Mouse (Mus musculus) hindbrain, embryonic 16.5 days (tissue): ENCODE results near the gene Rprd1b. TPM values are rescaled to one million over a fixed set of nuclear protein-coding genes. Genes with fewer than 3 reads are reported as not detected.
A peak's percentile ranks its signal among the peaks of the same experiment; 100 is the strongest.
"Not testable (repeated sequence)": the region's sequence is repeated elsewhere in the genome, so short reads cannot be mapped to it uniquely, and the experiment has no call there.

Source experiments
- ATAC-seq: fragments of 200-750 bp; cut with Nextera tagmentation; 2 replicates; pipeline ENCODE4 v1.8.0; 2017; ENCODE audit warnings: moderate TSS enrichment, moderate library complexity
- H3K27ac ChIP-seq: fragments of 300-500 bp; sonication (generic); 2 replicates; pipeline ENCODE4 v1.5.1; 2014; ENCODE audit warnings: low read depth, mild to moderate bottlenecking, control low read depth, low read length, moderate library complexity
- H3K27me3 ChIP-seq: fragments of 300-500 bp; sonication (generic); replicated peaks from 2 replicates; pipeline ENCODE4 v1.6.1; 2014; ENCODE audit warnings: low read length; ENCODE audit not compliant: control insufficient read depth, insufficient read depth
- H3K36me3 ChIP-seq: fragments of 300-500 bp; sonication (generic); 2 replicates; pipeline ENCODE4 v1.6.1; 2014; ENCODE audit warnings: mild to moderate bottlenecking, low read length, moderate library complexity, mixed read lengths; ENCODE audit not compliant: control insufficient read depth, insufficient read depth
- H3K4me1 ChIP-seq: fragments of 300-500 bp; sonication (generic); 2 replicates; pipeline ENCODE4 v1.6.1; 2014; ENCODE audit warnings: low read depth, low read length; ENCODE audit not compliant: control insufficient read depth, insufficient read depth
- H3K4me2 ChIP-seq: fragments of 300-500 bp; sonication (generic); 2 replicates; pipeline ENCODE4 v1.6.1; 2014; ENCODE audit warnings: mild to moderate bottlenecking, low read length, control low read depth, moderate library complexity
- H3K4me3 ChIP-seq: fragments of 300-500 bp; sonication (generic); 2 replicates; pipeline ENCODE4 v1.5.1; 2014; ENCODE audit warnings: mild to moderate bottlenecking, low read length, control low read depth, moderate library complexity
- H3K9ac ChIP-seq: fragments of 300-500 bp; sonication (generic); 2 replicates; pipeline ENCODE4 v1.6.1; 2014; ENCODE audit warnings: low read depth, mild to moderate bottlenecking, control low read depth, low read length, moderate library complexity
- H3K9me3 ChIP-seq: fragments of 300-500 bp; sonication (generic); 2 replicates; pipeline ENCODE4 v1.6.1; 2014; ENCODE audit warnings: mild to moderate bottlenecking, low read length, moderate library complexity; ENCODE audit not compliant: control insufficient read depth
- WGBS: fragments of 180-500 bp; shearing (Covaris S2); extraction: QIAGEN DNeasy Blood & Tissue Kit; methylation state at CpG from one replicate; pipeline ENCODE4 v1.1.7; 2014; 5-methylcytosine and 5-hydroxymethylcytosine counted together
- polyA plus RNA-seq: library from polyadenylated mRNA; unstranded; fragments of >200 nt; fragmentation: Nextera tagmentation; extraction: Ambion mirVana; gene quantifications from 2 replicates; pipeline ENCODE4 v1.2.1, GENCODE M21; 2015

Gene Rprd1b
- polyA plus RNA-seq, 1 experiment from 2014 or later, result 30.0 TPM

GRCm38 (mm10) chr2:158054596-158054995, 26.3 kb downstream of the Rprd1b start:
- no peak overlapping the region for H3K4me2 ChIP-seq
- H3K36me3 ChIP-seq, result peaks cover 15% of the 10 kb centered on the region
- H3K27me3 ChIP-seq, result no peaks in the 10 kb centered on the region
- no peak overlapping the region for H3K27ac ChIP-seq
- H3K9me3 ChIP-seq, result no peaks in the 10 kb centered on the region
- no peak for ATAC-seq
- WGBS, result 90% methylated on average over 3 of the region's 3 CpGs
- peaks cover 10% of the 10 kb centered on the region; the same call in 1 of the 2 replicates for H3K4me1 ChIP-seq
- no peak overlapping the region for H3K9ac ChIP-seq
- H3K4me3 ChIP-seq, result no peak overlapping the region

DNA sequence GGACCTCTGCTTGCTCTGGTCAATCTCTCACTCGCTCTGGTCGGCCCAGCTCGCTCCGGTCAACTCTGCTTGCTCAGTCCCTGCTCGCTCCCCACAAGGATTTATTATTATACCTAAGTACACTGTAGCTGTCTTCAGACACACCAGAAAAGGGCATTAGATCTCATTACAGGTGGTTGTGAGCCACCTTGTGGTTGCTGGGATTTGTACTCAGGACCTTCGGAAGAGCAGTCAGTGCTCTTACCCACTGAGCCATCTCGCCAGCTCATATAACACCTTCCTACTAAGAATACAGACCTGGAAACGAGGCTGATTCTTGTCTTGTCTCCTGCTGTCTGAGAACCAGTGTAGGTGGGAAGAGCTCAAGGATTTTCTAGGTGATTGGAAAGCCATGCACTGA, 27.1 kb downstream of the Rprd1b start:
- not testable (repeated sequence) for H3K4me2 ChIP-seq, H3K9me3 ChIP-seq, H3K27me3 ChIP-seq, ATAC-seq, H3K9ac ChIP-seq, H3K4me3 ChIP-seq, H3K27ac ChIP-seq
- WGBS, result 87% methylated on average over 8 of the region's 8 CpGs
- Histone ChIP-seq H3K36me3 (peaks cover 12% of the 10 kb centered on the region), H3K4me1 (peaks cover 13% of the 10 kb centered on the region; the same call in 1 of the 2 replicates)

- peaks cover 7% of the 10 kb centered on the region for H3K36me3 ChIP-seq
- 79% methylated on average over 3 of the region's 3 CpGs for WGBS
- H3K27ac ChIP-seq, result no peak overlapping the region
- no peaks in the 10 kb centered on the region for H3K27me3 ChIP-seq
- peaks cover 13% of the 10 kb centered on the region; the same call in 1 of the 2 replicates for H3K4me1 ChIP-seq
- no peak overlapping the region for H3K4me2 ChIP-seq
- no peak for ATAC-seq
- H3K4me3 ChIP-seq, result no peak overlapping the region
- no peaks in the 10 kb centered on the region for H3K9me3 ChIP-seq
- H3K9ac ChIP-seq, result no peak overlapping the region
These were observed 28.7 kb downstream of the Rprd1b start for GRCm38 (mm10) chr2:158057030-158057429.

GRCm38 (mm10) chr2:158058534-158058933, 30.2 kb downstream of the Rprd1b start:
- Histone ChIP-seq H3K27ac (no peak overlapping the region), H3K27me3 (no peaks in the 10 kb centered on the region), H3K9ac (no peak overlapping the region), H3K9me3 (no peaks in the 10 kb centered on the region), H3K36me3 (peaks cover 6% of the 10 kb centered on the region; the same call in 1 of the 2 replicates), H3K4me3 (no peak overlapping the region), H3K4me1 (peaks cover 13% of the 10 kb centered on the region; the same call in 1 of the 2 replicates), H3K4me2 (no peak overlapping the region)
- WGBS, result 62% methylated on average over 10 of the region's 10 CpGs
- no peak for ATAC-seq

DNA sequence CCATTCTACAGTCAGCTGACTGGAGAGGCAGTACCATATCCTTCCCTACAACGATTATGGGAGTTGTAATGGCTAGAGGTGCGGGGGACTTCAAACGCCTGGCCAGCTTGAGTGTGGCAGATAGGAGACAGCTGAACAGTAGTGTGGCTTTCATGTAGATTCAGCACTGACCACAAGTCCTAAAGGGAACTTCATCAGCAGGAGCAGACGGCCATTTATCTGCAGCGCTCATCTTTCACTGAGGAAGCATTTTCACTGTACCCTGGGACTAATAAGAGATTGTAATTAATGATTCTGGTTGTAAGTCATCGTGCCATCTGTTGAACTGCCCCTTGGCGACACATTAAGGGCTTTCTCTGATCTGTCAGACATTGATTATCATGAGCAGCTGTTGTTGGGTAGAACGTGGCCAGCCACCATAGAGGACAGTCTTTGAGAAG, 31.4 kb downstream of the Rprd1b start:
- no peaks in the 10 kb centered on the region for H3K27me3 ChIP-seq
- no peak overlapping the region for H3K4me2 ChIP-seq
- H3K9me3 ChIP-seq, result no peaks in the 10 kb centered on the region
- no peak overlapping the region for H3K9ac ChIP-seq
- H3K4me3 ChIP-seq, result no peak overlapping the region
- ATAC-seq, result peak; percentile 68
- peaks cover 6% of the 10 kb centered on the region; the same call in 1 of the 2 replicates for H3K36me3 ChIP-seq
- H3K27ac ChIP-seq, result no peak overlapping the region
- H3K4me1 ChIP-seq, result peaks cover 13% of the 10 kb centered on the region; the same call in 1 of the 2 replicates
- WGBS, result 46% methylated on average over 8 of the region's 8 CpGs

GRCm38 (mm10) chr2:158063036-158063435, 34.7 kb downstream of the Rprd1b start:
- H3K36me3 ChIP-seq, result 0 out of 2 replicates have a peak, but pooled peaks cover 6% of the 10 kb centered on the region

DNA sequence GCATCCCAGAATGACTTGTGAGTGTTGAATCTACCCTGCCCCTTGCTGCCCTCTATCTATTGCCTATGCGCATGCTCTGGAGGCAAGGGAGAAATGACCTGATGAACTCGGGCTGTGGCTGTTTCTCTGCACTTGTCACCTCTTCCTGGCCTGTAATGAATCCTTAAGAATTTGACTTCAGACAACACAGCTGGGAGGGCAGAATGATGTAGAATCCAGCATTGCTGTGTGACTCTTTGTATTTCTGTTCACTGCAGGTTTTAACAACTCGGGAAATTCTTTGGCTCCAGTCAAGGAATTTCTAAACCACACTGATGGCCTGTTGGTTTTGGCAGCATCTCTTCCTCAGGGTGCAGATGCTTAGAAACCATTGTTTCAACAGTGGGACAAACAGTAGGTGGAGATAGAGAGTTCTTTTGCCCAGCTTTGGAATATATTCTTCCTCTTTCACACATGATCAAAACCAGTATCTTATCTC, 36.3 kb downstream of the Rprd1b start:
- no peak overlapping the region for H3K9ac ChIP-seq
- 49% methylated on average over 3 of the region's 3 CpGs for WGBS
- H3K4me1 ChIP-seq, result peaks cover 4% of the 10 kb centered on the region; the same call in 1 of the 2 replicates
- ATAC-seq, result no peak; the same call in 1 of the 2 replicates
- H3K9me3 ChIP-seq, result no peaks in the 10 kb centered on the region
- H3K4me3 ChIP-seq, result no peak overlapping the region
- no peaks in the 10 kb centered on the region for H3K27me3 ChIP-seq
- no peak overlapping the region for H3K4me2 ChIP-seq
- no peak overlapping the region for H3K27ac ChIP-seq
- no peaks in the 10 kb centered on the region for H3K36me3 ChIP-seq

More at GRCm38 (mm10) chr2:158063036-158063435, 34.7 kb downstream of the Rprd1b start:
- H3K9ac ChIP-seq, result no peak overlapping the region
- H3K4me3 ChIP-seq, result no peak overlapping the region
- ATAC-seq, result no peak
- WGBS, result 91% methylated on average over 3 of the region's 3 CpGs
- H3K27me3 ChIP-seq, result no peaks in the 10 kb centered on the region
- H3K4me1 ChIP-seq, result peaks cover 13% of the 10 kb centered on the region; the same call in 1 of the 2 replicates
- H3K9me3 ChIP-seq, result no peaks in the 10 kb centered on the region
- H3K27ac ChIP-seq, result no peak overlapping the region
- H3K4me2 ChIP-seq, result no peak overlapping the region

DNA sequence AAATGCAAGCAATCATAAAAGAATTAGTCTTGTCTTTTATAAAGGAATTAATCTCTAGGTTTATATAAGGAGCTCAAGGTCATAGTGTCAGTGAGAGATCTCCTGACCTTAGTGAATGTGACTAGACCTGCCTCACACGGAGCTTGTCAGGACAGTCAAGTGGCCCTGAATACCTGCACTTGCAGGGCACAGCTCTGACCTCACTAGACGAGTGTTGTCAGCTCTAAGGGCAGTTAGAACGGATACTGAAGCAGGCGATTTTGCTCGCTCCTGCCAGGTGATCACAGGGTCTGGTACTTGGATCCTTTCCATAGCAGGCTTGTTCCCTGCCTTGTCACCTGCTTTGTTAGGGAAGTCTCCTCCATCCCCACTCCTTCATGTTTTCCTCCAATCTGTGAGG, 36.8 kb downstream of the Rprd1b start:
- 88% methylated on average over 5 of the region's 5 CpGs for WGBS
- ATAC-seq, result no peak
- no peak overlapping the region for H3K4me2 ChIP-seq
- no peaks in the 10 kb centered on the region for H3K36me3 ChIP-seq
- no peaks in the 10 kb centered on the region for H3K9me3 ChIP-seq
- no peak overlapping the region for H3K27ac ChIP-seq
- H3K9ac ChIP-seq, result no peak overlapping the region
- H3K4me1 ChIP-seq, result 0 out of 2 replicates have a peak, but pooled peaks cover under 1% of the 10 kb centered on the region
- no peaks in the 10 kb centered on the region for H3K27me3 ChIP-seq
- H3K4me3 ChIP-seq, result no peak overlapping the region

DNA sequence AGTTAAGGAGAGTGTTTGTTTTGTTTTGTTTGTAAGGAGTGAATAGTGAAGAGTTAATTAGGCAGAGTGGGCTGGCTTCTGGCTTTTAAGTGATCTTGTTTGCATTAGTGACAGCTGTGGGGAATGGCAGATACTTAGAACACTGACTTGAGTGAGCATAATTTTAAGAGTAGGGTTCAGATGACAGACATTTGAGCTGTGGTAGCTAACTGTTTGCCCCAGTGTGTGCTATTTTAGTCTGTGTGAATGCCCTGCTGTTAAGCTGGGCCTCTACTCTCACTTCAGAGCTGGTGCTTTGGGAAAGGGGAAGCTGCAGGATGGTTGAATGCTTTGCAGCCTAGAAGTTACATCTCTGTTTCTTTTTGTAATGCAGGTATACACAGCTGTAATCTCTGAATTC, 38.2 kb downstream of the Rprd1b start:
- no peaks in the 10 kb centered on the region for H3K27me3 ChIP-seq

More for the DNA sequence above, 38.2 kb downstream of the Rprd1b start:
- H3K36me3 ChIP-seq, result no peaks in the 10 kb centered on the region
- no peak for ATAC-seq
- H3K4me3 ChIP-seq, result no peak overlapping the region
- H3K4me2 ChIP-seq, result no peak overlapping the region
- H3K9ac ChIP-seq, result no peak overlapping the region
- no peaks in the 10 kb centered on the region for H3K4me1 ChIP-seq
- H3K9me3 ChIP-seq, result no peaks in the 10 kb centered on the region
- no peak overlapping the region for H3K27ac ChIP-seq
